Mouse (Mus musculus) heart, postnatal 0 days (tissue): Measurements from ENCODE around the gene Prss27. TPM values are rescaled to one million over a fixed set of nuclear protein-coding genes. Genes with fewer than 3 reads are reported as not detected.

ENCODE experiments used
- ATAC-seq: fragments of 200-750 bp; cut with Nextera tagmentation; 2 replicates; pipeline ENCODE4 v1.8.0; 2017; ENCODE audit warnings: low read depth, moderate number of reproducible peaks, moderate library complexity; ENCODE audit not compliant: insufficient read depth
- DNase-seq: peaks from one replicate; pipeline ENCODE4 v3.0.0-alpha.2; 2016; ENCODE audit warnings: low spot score
- H3K27ac ChIP-seq: fragments of 300-500 bp; sonication (generic); 2 replicates; pipeline ENCODE4 v1.5.1; 2014; ENCODE audit warnings: low read depth, mild to moderate bottlenecking
- H3K27me3 ChIP-seq: fragments of 300-500 bp; sonication (generic); 2 replicates; pipeline ENCODE4 v1.6.1; 2014; ENCODE audit warnings: low read length, mixed read lengths; ENCODE audit not compliant: control insufficient read depth, insufficient read depth
- H3K36me3 ChIP-seq: fragments of 300-500 bp; sonication (generic); replicated peaks from 2 replicates; pipeline ENCODE4 v1.6.1; 2014; ENCODE audit warnings: low read length, mixed read lengths; ENCODE audit not compliant: control insufficient read depth, insufficient read depth
- H3K4me1 ChIP-seq: fragments of 300-500 bp; sonication (generic); 2 replicates; pipeline ENCODE4 v1.6.1; 2014; ENCODE audit warnings: antibody characterized with exemption; ENCODE audit not compliant: control insufficient read depth, insufficient read depth
- H3K4me2 ChIP-seq: fragments of 300-500 bp; sonication (generic); 2 replicates; pipeline ENCODE4 v1.6.1; 2014; ENCODE audit warnings: low read depth, mild to moderate bottlenecking, low read length, moderate library complexity
- H3K4me3 ChIP-seq: fragments of 300-500 bp; sonication (generic); 2 replicates; pipeline ENCODE4 v1.5.1; 2014; ENCODE audit warnings: low read depth, low read length
- H3K9ac ChIP-seq: fragments of 300-500 bp; sonication (generic); replicated peaks from 2 replicates; pipeline ENCODE4 v1.6.1; 2014; ENCODE audit warnings: low read depth, low read length, mixed read lengths
- H3K9me3 ChIP-seq: fragments of 300-500 bp; sonication (generic); replicated peaks from 2 replicates; pipeline ENCODE4 v1.6.1; 2016; ENCODE audit warnings: low read length; ENCODE audit not compliant: control insufficient read depth
- CTCF ChIP-seq: IDR thresholded peaks from 2 replicates; pipeline ENCODE4 v1.5.1; 2016; ENCODE audit warnings: antibody characterized with exemption, control low read depth, low read depth
- EP300 ChIP-seq: IDR thresholded peaks from 2 replicates; pipeline ENCODE4 v1.6.1; 2016; ENCODE audit warnings: antibody characterized with exemption, low read depth
- WGBS: fragments of 180-500 bp; shearing (Covaris S2); extraction: QIAGEN DNeasy Blood & Tissue Kit; methylation state at CpG from one replicate; pipeline ENCODE4 v1.1.7; 2014; 5-methylcytosine and 5-hydroxymethylcytosine counted together
- polyA plus RNA-seq: library from polyadenylated mRNA; unstranded; fragments of >200 nt; fragmentation: Nextera tagmentation; extraction: Ambion mirVana; gene quantifications from 2 replicates; pipeline ENCODE4 v1.2.1, GENCODE M21; 2015
- total RNA-seq: library from RNA; depleted of rRNA; stranded (reverse); fragments of >200 nt; gene quantifications from 2 replicates; pipeline ENCODE4 v1.2.3, GENCODE M21; 2014; ENCODE audit warnings: low replicate concordance

The Prss27 gene
- total and polyA plus RNA-seq, 2 experiments from 2014 or later, result 0.99 TPM; not detected in 1

DNA sequence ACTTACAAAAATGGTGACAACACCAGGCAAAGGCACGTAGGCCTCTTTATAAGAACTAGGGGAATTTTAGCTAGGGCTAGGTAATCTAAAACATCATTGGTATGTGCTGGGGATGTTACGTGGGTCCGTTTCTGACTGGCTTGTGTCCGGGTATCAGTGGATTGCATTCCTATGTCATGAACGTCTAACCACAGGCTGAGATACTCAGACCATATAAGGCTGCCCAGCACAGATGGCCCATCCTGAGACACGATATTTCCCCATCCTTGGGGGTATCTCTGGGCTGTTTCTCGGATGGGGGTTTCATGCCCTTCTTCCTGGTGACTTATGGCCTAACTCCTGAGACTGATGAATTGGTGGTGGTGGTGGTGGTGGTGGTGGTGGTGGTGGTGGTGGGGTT is 2.9 kb upstream of the Prss27 start:
- WGBS, result 25% methylated on average over 7 of the region's 7 CpGs
- no peak overlapping the region for H3K9ac ChIP-seq
- H3K36me3 ChIP-seq, result no peaks in the 10 kb centered on the region
- TF ChIP-seq EP300 (no peak), CTCF (no peak)
- H3K4me1 ChIP-seq, result no peaks in the 10 kb centered on the region
- no peak overlapping the region for H3K4me2 ChIP-seq
- no peaks in the 10 kb centered on the region for H3K27me3 ChIP-seq
- DNase-seq, result no peak
- no peak overlapping the region for H3K4me3 ChIP-seq
- no peak overlapping the region for H3K27ac ChIP-seq
- H3K9me3 ChIP-seq, result no peaks in the 10 kb centered on the region
- ATAC-seq, result peak; percentile 77

DNA sequence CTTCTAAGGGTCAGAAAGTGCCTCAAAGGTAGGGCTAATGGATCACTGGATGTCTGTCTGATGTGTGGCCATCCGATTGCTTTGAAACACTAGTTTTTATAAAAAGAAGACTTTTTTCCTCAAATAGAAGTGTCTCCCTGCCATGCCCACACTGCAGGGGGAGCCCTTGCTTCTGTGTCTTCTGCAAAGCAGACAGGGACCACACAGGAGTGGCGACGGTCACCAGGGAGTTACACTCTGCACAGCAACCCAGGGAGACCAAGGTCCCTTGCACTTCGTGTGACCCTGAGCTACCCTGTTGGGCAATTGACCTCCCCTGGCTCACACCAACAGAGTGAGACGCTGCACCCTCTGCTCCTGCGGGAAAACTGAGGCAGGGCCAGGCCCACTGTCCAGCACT is 990 bp upstream of the Prss27 start:
- Histone ChIP-seq H3K27ac (no peak overlapping the region), H3K36me3 (no peaks in the 10 kb centered on the region), H3K9me3 (no peaks in the 10 kb centered on the region), H3K27me3 (no peaks in the 10 kb centered on the region), H3K4me1 (no peaks in the 10 kb centered on the region), H3K9ac (no peak overlapping the region), H3K4me3 (no peak overlapping the region), H3K4me2 (no peak overlapping the region)
- ATAC-seq (no peak), DNase-seq (no peak)
- TF ChIP-seq CTCF (no peak), EP300 (no peak)
- 79% methylated on average over 6 of the region's 6 CpGs for WGBS

DNA sequence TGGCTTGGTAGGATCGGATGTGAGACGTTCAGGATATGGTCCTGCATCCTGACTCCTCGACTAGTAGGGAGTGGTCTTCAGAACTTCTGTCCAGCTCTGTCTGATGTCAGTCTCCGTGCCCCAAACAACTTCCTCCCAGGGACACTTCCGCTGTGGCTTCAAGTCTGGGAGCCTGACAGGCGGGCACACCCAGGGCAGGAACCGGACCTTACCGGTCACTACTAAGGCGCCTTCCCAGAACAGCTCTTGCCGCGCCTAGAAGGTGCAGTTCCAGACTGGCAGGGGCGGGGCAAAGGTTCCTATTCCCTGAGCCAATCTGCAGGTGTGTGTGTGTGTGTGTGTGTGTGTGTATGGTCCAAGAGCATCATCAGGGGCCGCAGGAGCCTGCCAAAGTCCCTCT is 584 bp upstream of the Prss27 start:
- no peak for ATAC-seq
- Histone ChIP-seq H3K27ac (no peak overlapping the region), H3K27me3 (no peaks in the 10 kb centered on the region), H3K36me3 (no peaks in the 10 kb centered on the region), H3K4me3 (no peak overlapping the region), H3K4me2 (no peak overlapping the region), H3K4me1 (no peaks in the 10 kb centered on the region), H3K9ac (no peak overlapping the region), H3K9me3 (no peaks in the 10 kb centered on the region)
- no peak for DNase-seq
- TF ChIP-seq CTCF (no peak), EP300 (no peak)
- WGBS, result 66% methylated on average over 13 of the region's 13 CpGs

DNA sequence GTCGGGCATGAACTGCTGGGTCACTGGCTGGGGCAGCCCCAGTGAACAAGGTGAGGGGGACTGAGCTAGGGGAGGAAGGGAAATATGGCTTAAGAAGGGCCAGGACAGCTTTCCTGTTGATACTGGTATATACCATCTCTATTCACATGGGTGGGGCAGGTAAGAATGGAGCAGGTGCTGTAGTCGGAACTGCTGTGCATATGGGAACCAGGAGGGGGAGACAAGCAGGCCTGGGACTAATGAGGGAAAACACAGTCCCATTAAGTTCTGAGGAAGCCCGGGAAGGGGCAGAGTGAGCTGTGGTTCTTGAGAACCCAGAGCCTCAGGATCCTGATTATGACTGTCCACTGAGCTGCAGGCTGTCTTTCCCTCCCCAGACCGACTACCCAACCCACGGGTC is 6.5 kb downstream of the Prss27 start:
- no peaks in the 10 kb centered on the region for H3K27me3 ChIP-seq
- 59% methylated on average over 5 of the region's 5 CpGs for WGBS
- TF ChIP-seq EP300 (no peak), CTCF (no peak)
- H3K4me1 ChIP-seq, result no peaks in the 10 kb centered on the region
- peaks cover 25% of the 10 kb centered on the region for H3K36me3 ChIP-seq
- H3K9me3 ChIP-seq, result no peaks in the 10 kb centered on the region
- ATAC-seq (no peak), DNase-seq (no peak)
- H3K27ac ChIP-seq, result no peak overlapping the region
- H3K9ac ChIP-seq, result no peak overlapping the region
- H3K4me3 ChIP-seq, result no peak overlapping the region
- H3K4me2 ChIP-seq, result no peak overlapping the region

- no peak for TF ChIP-seq EP300
- no peak for TF ChIP-seq CTCF
- Histone ChIP-seq H3K4me1 (no peaks in the 10 kb centered on the region), H3K4me2 (no peak overlapping the region), H3K9ac (no peak overlapping the region), H3K27me3 (no peaks in the 10 kb centered on the region), H3K36me3 (peaks cover 25% of the 10 kb centered on the region), H3K9me3 (no peaks in the 10 kb centered on the region), H3K4me3 (no peak overlapping the region), H3K27ac (no peak overlapping the region)
- no peak for ATAC-seq
- whole genome bisulfite sequencing, result 76% methylated on average over 10 of the region's 10 CpGs
- DNase-seq, result no peak
These were observed 7.7 kb downstream of the Prss27 start for GRCm38 (mm10) chr17:24045608-24046007.

- no peak overlapping the region for H3K27ac ChIP-seq
- 34% methylated on average over 5 of the region's 5 CpGs for WGBS
- TF ChIP-seq EP300, result no peak
- TF ChIP-seq CTCF, result no peak
These were observed 8.1 kb downstream of the Prss27 start for GRCm38 (mm10) chr17:24046026-24046425.

More at GRCm38 (mm10) chr17:24046026-24046425, 8.1 kb downstream of the Prss27 start:
- DNase-seq (no peak), ATAC-seq (no peak)
- no peaks in the 10 kb centered on the region for H3K4me1 ChIP-seq
- peaks cover 27% of the 10 kb centered on the region for H3K36me3 ChIP-seq
- no peak overlapping the region for H3K9ac ChIP-seq
- no peaks in the 10 kb centered on the region for H3K27me3 ChIP-seq
- H3K4me2 ChIP-seq, result no peak overlapping the region
- no peak overlapping the region for H3K4me3 ChIP-seq
- no peaks in the 10 kb centered on the region for H3K9me3 ChIP-seq
